Mouse (Mus musculus): ENCODE results near the gene Mdga2. TPM values are rescaled to one million over a fixed set of nuclear protein-coding genes. Genes with fewer than 3 reads are reported as not detected.

The Mdga2 gene
- polyA plus RNA-seq, 1 experiment from 2014 or later: 8.4 TPM

- 92% methylated on average over 3 of the region's 3 CpGs for WGBS
Observed at GRCm38 (mm10) chr12:67141605-67142004, 80.7 kb downstream of the Mdga2 start.

GRCm38 (mm10) chr12:67140131-67140530 is 82.2 kb downstream of the Mdga2 start:
- no peak overlapping the region for H3K4me3 ChIP-seq
- H3K9me3 ChIP-seq: no peaks in the 10 kb centered on the region
- H3K9ac ChIP-seq (replicated peaks): no peak overlapping the region
- H3K4me1 ChIP-seq: no peaks in the 10 kb centered on the region
- no peaks in the 10 kb centered on the region for H3K36me3 ChIP-seq
- no peaks in the 10 kb centered on the region for H3K27me3 ChIP-seq
- WGBS: 86% methylated on average over 3 of the region's 3 CpGs
- H3K4me2 ChIP-seq (replicated peaks): no peak overlapping the region
- ATAC-seq (ENCODE audit: low FRiP score, low read depth): no peak
- no peak overlapping the region for H3K27ac ChIP-seq (replicated peaks)

More at GRCm38 (mm10) chr12:67141605-67142004, 80.7 kb downstream of the Mdga2 start:
- no peaks in the 10 kb centered on the region for H3K4me1 ChIP-seq
- H3K4me2 ChIP-seq (replicated peaks): no peak overlapping the region
- no peak for ATAC-seq (ENCODE audit: low FRiP score, low read depth)
- H3K27ac ChIP-seq (replicated peaks): no peak overlapping the region
- no peaks in the 10 kb centered on the region for H3K27me3 ChIP-seq
- no peaks in the 10 kb centered on the region for H3K9me3 ChIP-seq
- no peaks in the 10 kb centered on the region for H3K36me3 ChIP-seq
- H3K4me3 ChIP-seq: no peak overlapping the region
- no peak overlapping the region for H3K9ac ChIP-seq (replicated peaks)

- ATAC-seq (ENCODE audit: low FRiP score, low read depth): no peak
- Histone ChIP-seq H3K4me2 (replicated peaks) (no peak overlapping the region), H3K9ac (replicated peaks) (no peak overlapping the region), H3K4me1 (no peaks in the 10 kb centered on the region), H3K36me3 (no peaks in the 10 kb centered on the region), H3K27me3 (no peaks in the 10 kb centered on the region), H3K9me3 (no peaks in the 10 kb centered on the region), H3K4me3 (no peak overlapping the region), H3K27ac (replicated peaks) (no peak overlapping the region)
- 83% methylated on average over 2 of the region's 2 CpGs for WGBS
Observed at GRCm38 (mm10) chr12:67127457-67127856, 94.9 kb downstream of the Mdga2 start.

GRCm38 (mm10) chr12:67123874-67124273 is 98.5 kb downstream of the Mdga2 start:
- Histone ChIP-seq H3K4me3 (no peak overlapping the region), H3K27me3 (no peaks in the 10 kb centered on the region), H3K9me3 (no peaks in the 10 kb centered on the region), H3K27ac (replicated peaks) (no peak overlapping the region), H3K9ac (replicated peaks) (no peak overlapping the region), H3K36me3 (no peaks in the 10 kb centered on the region), H3K4me1 (no peaks in the 10 kb centered on the region), H3K4me2 (replicated peaks) (no peak overlapping the region)
- no peak for ATAC-seq (ENCODE audit: low FRiP score, low read depth)
- WGBS: 53% methylated on average over 3 of the region's 3 CpGs

- Histone ChIP-seq H3K27ac (replicated peaks) (no peak overlapping the region), H3K9me3 (no peaks in the 10 kb centered on the region), H3K4me2 (replicated peaks) (no peak overlapping the region), H3K4me1 (no peaks in the 10 kb centered on the region), H3K27me3 (no peaks in the 10 kb centered on the region), H3K4me3 (no peak overlapping the region), H3K36me3 (no peaks in the 10 kb centered on the region), H3K9ac (replicated peaks) (no peak overlapping the region)
- ATAC-seq (ENCODE audit: low FRiP score, low read depth): no peak
- 82% methylated on average over 6 of the region's 6 CpGs for WGBS
Observed at GRCm38 (mm10) chr12:67118652-67119515, 103.5 kb downstream of the Mdga2 start.

- Histone ChIP-seq H3K9ac (replicated peaks) (no peak overlapping the region), H3K9me3 (no peaks in the 10 kb centered on the region), H3K36me3 (no peaks in the 10 kb centered on the region), H3K27me3 (no peaks in the 10 kb centered on the region), H3K4me3 (no peak overlapping the region), H3K27ac (replicated peaks) (no peak overlapping the region), H3K4me1 (no peaks in the 10 kb centered on the region), H3K4me2 (replicated peaks) (no peak overlapping the region)
- 90% methylated on average over 3 of the region's 3 CpGs for WGBS
- no peak for ATAC-seq (ENCODE audit: low FRiP score, low read depth)
Observed at GRCm38 (mm10) chr12:67104171-67104570, 118.2 kb downstream of the Mdga2 start.

- ATAC-seq (ENCODE audit: low FRiP score, low read depth): no peak
- H3K9me3 ChIP-seq: no peaks in the 10 kb centered on the region
- H3K4me3 ChIP-seq: no peak overlapping the region
Observed at GRCm38 (mm10) chr12:67094414-67094813, 127.9 kb downstream of the Mdga2 start.

GRCm38 (mm10) chr12:67090420-67090965 is 131.9 kb downstream of the Mdga2 start:
- 62% methylated on average over 2 of the region's 2 CpGs for whole genome bisulfite sequencing
- no peaks in the 10 kb centered on the region for H3K36me3 ChIP-seq
- no peaks in the 10 kb centered on the region for H3K27me3 ChIP-seq
- H3K9ac ChIP-seq (replicated peaks): no peak overlapping the region
- no peaks in the 10 kb centered on the region for H3K9me3 ChIP-seq
- no peak for ATAC-seq (ENCODE audit: low FRiP score, low read depth)
- no peak overlapping the region for H3K4me2 ChIP-seq (replicated peaks)
- no peak overlapping the region for H3K4me3 ChIP-seq
- no peak overlapping the region for H3K27ac ChIP-seq (replicated peaks)
- H3K4me1 ChIP-seq: no peaks in the 10 kb centered on the region

More at GRCm38 (mm10) chr12:67094414-67094813, 127.9 kb downstream of the Mdga2 start:
- Histone ChIP-seq H3K9ac (replicated peaks) (no peak overlapping the region), H3K4me2 (replicated peaks) (no peak overlapping the region), H3K27ac (replicated peaks) (no peak overlapping the region), H3K4me1 (no peaks in the 10 kb centered on the region), H3K36me3 (no peaks in the 10 kb centered on the region), H3K27me3 (no peaks in the 10 kb centered on the region)

GRCm38 (mm10) chr12:67059136-67060014 is 163.0 kb downstream of the Mdga2 start:
- no peaks in the 10 kb centered on the region for H3K36me3 ChIP-seq
- ATAC-seq (ENCODE audit: low FRiP score, low read depth): peak; percentile 98
- 58% methylated on average over 19 of the region's 19 CpGs for WGBS

GRCm38 (mm10) chr12:67056621-67057020 is 165.7 kb downstream of the Mdga2 start:
- Histone ChIP-seq H3K27ac (replicated peaks) (no peak overlapping the region), H3K9ac (replicated peaks) (no peak overlapping the region), H3K36me3 (no peaks in the 10 kb centered on the region), H3K4me2 (replicated peaks) (no peak overlapping the region), H3K9me3 (0 out of 2 replicates have a peak, but pooled peaks cover 3% of the 10 kb centered on the region), H3K4me1 (no peaks in the 10 kb centered on the region), H3K4me3 (no peak overlapping the region), H3K27me3 (no peaks in the 10 kb centered on the region)
- no peak for ATAC-seq (ENCODE audit: low FRiP score, low read depth)
- 95% methylated on average over 3 of the region's 3 CpGs for WGBS

More at GRCm38 (mm10) chr12:67059136-67060014, 163.0 kb downstream of the Mdga2 start:
- Histone ChIP-seq H3K4me3 (no peak overlapping the region), H3K27me3 (no peaks in the 10 kb centered on the region), H3K9ac (replicated peaks) (no peak overlapping the region), H3K4me2 (replicated peaks) (no peak overlapping the region), H3K4me1 (no peaks in the 10 kb centered on the region), H3K27ac (replicated peaks) (no peak overlapping the region), H3K9me3 (0 out of 2 replicates have a peak, but pooled peaks cover 3% of the 10 kb centered on the region)

GRCm38 (mm10) chr12:67045099-67045750 is 177.1 kb downstream of the Mdga2 start:
- Histone ChIP-seq H3K27me3 (no peaks in the 10 kb centered on the region), H3K4me2 (replicated peaks) (no peak overlapping the region), H3K27ac (replicated peaks) (no peak overlapping the region), H3K4me3 (no peak overlapping the region), H3K9me3 (no peaks in the 10 kb centered on the region), H3K9ac (replicated peaks) (no peak overlapping the region), H3K4me1 (no peaks in the 10 kb centered on the region), H3K36me3 (no peaks in the 10 kb centered on the region)
- WGBS: 59% methylated on average over 8 of the region's 8 CpGs
- peak; percentile 51 for ATAC-seq (ENCODE audit: low FRiP score, low read depth)
